Mouse (Mus musculus): ENCODE data around the gene Dscaml1.

Dscaml1 gene

GRCm38 (mm10) chr9:45632520-45632919, 206.1 kb downstream of the Dscaml1 start:
- DNase-seq (ENCODE audit: inconsistent ontology term): peak; percentile 26

GRCm38 (mm10) chr9:45633036-45633435, 206.6 kb downstream of the Dscaml1 start:
- peak; percentile 46 for DNase-seq (ENCODE audit: inconsistent ontology term)

GRCm38 (mm10) chr9:45634978-45635377, 208.6 kb downstream of the Dscaml1 start:
- no peak for DNase-seq (ENCODE audit: inconsistent ontology term)

GRCm38 (mm10) chr9:45637346-45637745, 210.9 kb downstream of the Dscaml1 start:
- DNase-seq (ENCODE audit: inconsistent ontology term): no peak

- no peak for DNase-seq (ENCODE audit: inconsistent ontology term)
Observed at GRCm38 (mm10) chr9:45638184-45638917, 211.9 kb downstream of the Dscaml1 start.

- no peak for DNase-seq (ENCODE audit: inconsistent ontology term)
Observed at GRCm38 (mm10) chr9:45644833-45645388, 218.5 kb downstream of the Dscaml1 start.

- no peak for DNase-seq (ENCODE audit: inconsistent ontology term)
Observed at GRCm38 (mm10) chr9:45645526-45645925, 219.1 kb downstream of the Dscaml1 start.

- DNase-seq (ENCODE audit: inconsistent ontology term): no peak
Observed at GRCm38 (mm10) chr9:45651078-45651809, 224.8 kb downstream of the Dscaml1 start.

- DNase-seq (ENCODE audit: inconsistent ontology term): no peak
Observed at GRCm38 (mm10) chr9:45651810-45652177, 225.4 kb downstream of the Dscaml1 start.

- no peak for DNase-seq (ENCODE audit: inconsistent ontology term)
Observed at GRCm38 (mm10) chr9:45657172-45658062, 231.0 kb downstream of the Dscaml1 start.

- peak; percentile 48 for DNase-seq (ENCODE audit: inconsistent ontology term)
Observed at GRCm38 (mm10) chr9:45660191-45660590, 233.8 kb downstream of the Dscaml1 start.

GRCm38 (mm10) chr9:45662471-45662870, 236.0 kb downstream of the Dscaml1 start:
- peak; percentile 43 for DNase-seq (ENCODE audit: inconsistent ontology term)

GRCm38 (mm10) chr9:45663386-45664315, 237.2 kb downstream of the Dscaml1 start:
- peak; percentile 60 for DNase-seq (ENCODE audit: inconsistent ontology term)

GRCm38 (mm10) chr9:45664326-45664725, 237.9 kb downstream of the Dscaml1 start:
- peak; percentile 68 for DNase-seq (ENCODE audit: inconsistent ontology term)

- peak; percentile 93 for DNase-seq (ENCODE audit: inconsistent ontology term)
Observed at GRCm38 (mm10) chr9:45664871-45665394, 238.5 kb downstream of the Dscaml1 start.

GRCm38 (mm10) chr9:45675931-45676330, 249.5 kb downstream of the Dscaml1 start:
- no peak for DNase-seq (ENCODE audit: inconsistent ontology term)

GRCm38 (mm10) chr9:45676578-45676977, 250.2 kb downstream of the Dscaml1 start:
- DNase-seq (ENCODE audit: inconsistent ontology term): peak; percentile 24

- peak; percentile 55 for DNase-seq (ENCODE audit: inconsistent ontology term)
Observed at GRCm38 (mm10) chr9:45677236-45677781, 250.9 kb downstream of the Dscaml1 start.

GRCm38 (mm10) chr9:45677952-45678663, 251.7 kb downstream of the Dscaml1 start:
- DNase-seq (ENCODE audit: inconsistent ontology term): peak; percentile 32

All from Muller cell, postnatal 12 days (primary cell).